ENCODE assay signal across 7 mouse cellular contexts in the genomic region with DNA sequence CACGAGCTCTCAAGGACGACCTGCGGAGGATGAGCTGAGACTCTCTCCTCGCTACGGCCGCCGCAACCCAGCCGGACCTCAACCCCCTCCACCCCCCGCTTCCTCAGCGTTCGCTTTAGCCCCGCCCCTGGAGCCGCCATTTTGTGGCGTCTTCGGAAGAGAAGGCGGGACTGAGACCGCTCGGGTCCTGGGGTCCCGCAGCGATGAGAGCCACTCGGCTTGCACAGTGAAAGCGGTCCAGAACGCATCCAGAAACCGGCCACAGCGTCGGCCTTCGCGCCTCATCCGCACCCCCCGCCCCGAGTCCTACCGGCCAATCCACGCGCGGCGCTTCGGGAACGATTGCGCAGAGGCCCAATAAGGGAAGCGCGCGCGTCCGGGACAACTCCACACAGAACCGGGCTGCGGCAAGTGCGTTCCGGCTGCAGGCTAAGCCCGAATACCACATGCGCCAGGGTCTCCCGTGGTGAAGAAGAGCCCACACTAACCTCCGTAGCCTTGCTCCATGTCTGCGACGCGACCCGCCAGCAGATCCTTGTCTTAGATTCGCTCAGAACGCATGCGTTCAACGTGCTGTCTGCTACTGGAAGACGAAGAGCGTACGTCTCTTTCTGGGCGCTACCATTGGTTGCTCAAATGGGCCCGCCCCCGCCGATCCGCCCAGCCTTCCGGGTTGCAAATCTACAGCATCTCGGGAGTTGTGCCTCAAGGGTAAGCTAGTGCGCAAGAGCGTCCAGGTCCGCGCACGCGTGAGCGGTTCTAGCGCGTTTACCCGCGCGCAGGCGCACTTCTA. TPM values are rescaled to one million over a fixed set of nuclear protein-coding genes. Genes with fewer than 3 reads are reported as not detected.
DNase-seq lines count a peak whose midpoint lies in the region; ATAC-seq lines count a peak whose summit lies in the region.

A gene (minus strand): TSS at position 642 of the 793 bp plus-strand sequence.

- H3K4me1 ChIP-seq in intestine, embryonic 16.5 days (ENCODE audit: control insufficient read depth, insufficient read depth, low read length), result peaks cover 16% of the 10 kb centered on the region
- peaks cover 18% of the 10 kb centered on the region for H3K4me1 ChIP-seq in midbrain, embryonic 11.5 days (ENCODE audit: control insufficient read depth, insufficient read depth, low read length)

- ATAC-seq in intestine, embryonic 16.5 days, result peak; percentile 98
- ATAC-seq in midbrain, embryonic 11.5 days (ENCODE audit: low FRiP score), result peak; percentile 97

- intact Hi-C loops in left cerebral cortex, postnatal 36 days (cut with DNase I), result loop anchor here (2.0 kb wide), 2 partner anchors 36 to 68 kb away; a partner anchor contains a TSS

- peak within 1 kb of the TSS; percentile 86 for H3K9ac ChIP-seq in intestine, embryonic 16.5 days (ENCODE audit: low read depth, low read length)
- H3K9ac ChIP-seq in midbrain, embryonic 11.5 days (ENCODE audit: low read length), result peak within 1 kb of the TSS; percentile 90

- H3K27me3 ChIP-seq in intestine, embryonic 16.5 days (replicated peaks; ENCODE audit: control insufficient read depth, insufficient read depth, low read length), result no peaks in the 10 kb centered on the region
- no peaks in the 10 kb centered on the region for H3K27me3 ChIP-seq in midbrain, embryonic 11.5 days (ENCODE audit: control insufficient read depth, insufficient read depth, low read length)

- peak within 1 kb of the TSS; percentile 85 for H3K4me2 ChIP-seq in intestine, embryonic 16.5 days (ENCODE audit: low read depth, low read length)
- peak within 1 kb of the TSS; percentile 92 for H3K4me2 ChIP-seq in midbrain, embryonic 11.5 days

- H3K4me3 ChIP-seq in intestine, embryonic 16.5 days (ENCODE audit: low read length), result peak within 1 kb of the TSS; percentile 78
- H3K4me3 ChIP-seq in midbrain, embryonic 11.5 days (ENCODE audit: low read depth, low read length), result peak within 1 kb of the TSS; percentile 87

- DNase-seq in adrenal gland, adult 8-10 months, result peak; percentile 99
- DNase-seq in embryo, embryonic 9.5 days (ENCODE audit: extremely low spot score), result peak; percentile 97
- peak; percentile 90 to 97 for DNase-seq in gastrocnemius, postnatal 4 days (ENCODE audit: low spot score in 2 of 2)
- DNase-seq in left cerebral cortex, postnatal 36 days (ENCODE audit: low spot score in 2 of 2), result peak; percentile 99
- peak; percentile 99 for DNase-seq in midbrain, embryonic 11.5 days (ENCODE audit: low spot score, missing footprints)
- DNase-seq in skeletal muscle tissue, adult 2 months (ENCODE audit: low read depth, low spot score), result peak; percentile 99

- peaks cover 11% of the 10 kb centered on the region for H3K36me3 ChIP-seq in intestine, embryonic 16.5 days (ENCODE audit: control insufficient read depth, insufficient read depth, low read length)
- H3K36me3 ChIP-seq in midbrain, embryonic 11.5 days (ENCODE audit: control insufficient read depth, insufficient read depth, low read length), result peaks cover 15% of the 10 kb centered on the region

- H3K27ac ChIP-seq in intestine, embryonic 16.5 days (ENCODE audit: low read length), result peak within 1 kb of the TSS; percentile 95
- peak within 1 kb of the TSS; percentile 87 for H3K27ac ChIP-seq in midbrain, embryonic 11.5 days (ENCODE audit: low read depth, low read length)

- under 1% methylated on average over 82 of the region's 83 CpGs for WGBS in intestine, embryonic 16.5 days
- WGBS in midbrain, embryonic 11.5 days, result under 1% methylated on average over 83 of the region's 83 CpGs

- H3K9me3 ChIP-seq in intestine, embryonic 16.5 days (ENCODE audit: control insufficient read depth, low read length), result no peaks in the 10 kb centered on the region
- H3K9me3 ChIP-seq in midbrain, embryonic 11.5 days (ENCODE audit: control insufficient read depth, low read length), result no peaks in the 10 kb centered on the region

RNA-seq across cellular contexts. Expression of the gene that starts here (rescaled TPM):
- 100 to 1,000 TPM in 2 of 4 experiments, 10 to 100 TPM in 2; 60.5 to 149 (median 103) TPM for total RNA-seq in adrenal gland, adult 8-10 months (2022)
- total RNA-seq in gastrocnemius, postnatal 4 days (2021), result 10 to 100 TPM; 50.8 to 75.1 TPM
- polyA plus RNA-seq in intestine, embryonic 16.5 days (2015; fragmentation: Nextera tagmentation; extraction: Ambion mirVana), result 75.0 and 75.7 TPM in 2 replicates
- total RNA-seq in left cerebral cortex, postnatal 36 days (2021), result 100 to 1,000 TPM in 1 of 2 experiments, 10 to 100 TPM in 1; 64.3 to 120 TPM
- 53.0 and 55.4 TPM in 2 replicates for polyA plus RNA-seq in midbrain, embryonic 11.5 days (2014; fragmentation: Nextera tagmentation; extraction: Ambion mirVana)

Comparison
In these comparisons a context has a peak if more than half of its experiments do, and no peak if none do; other contexts are left out.
1. Peak in every context shown above with its lines: DNase-seq, ATAC-seq, H3K4me3 ChIP-seq and H3K27ac ChIP-seq.